Mouse (Mus musculus) gastrocnemius, adult 2 months (tissue): ENCODE data around the gene Plxna4. TPM values are rescaled to one million over a fixed set of nuclear protein-coding genes. Genes with fewer than 3 reads are reported as not detected.
A peak's percentile ranks its signal among the peaks of the same experiment; 100 is the strongest.

Experiments used
- DNase-seq: peaks from one replicate; pipeline ENCODE4 v3.0.0; 2022
- H3K27ac ChIP-seq: fragments of 200-600 bp; 2 replicates; pipeline ENCODE4 v1.8.1; 2022; ENCODE audit warnings: mild to moderate bottlenecking
- H3K4me3 ChIP-seq: fragments of 200-600 bp; 2 replicates; pipeline ENCODE4 v1.8.1; 2022; ENCODE audit warnings: mild to moderate bottlenecking, moderate library complexity
- CTCF ChIP-seq: fragments of 200-600 bp; IDR thresholded peaks from 2 replicates; pipeline ENCODE4 v1.8.1; 2022; ENCODE audit warnings: antibody characterized with exemption, mild to moderate bottlenecking, moderate library complexity
- intact Hi-C: fragments of 180-260 bp; cut with DNase I; formaldehyde crosslinking; loops from one replicate; pipeline ENCODE4 v1.15.1; 2025
- total RNA-seq, 2 experiments: library from RNA; stranded (reverse); gene quantifications; 2 replicates each; pipeline ENCODE4 v1.2.3; 2021

The Plxna4 gene
- total RNA-seq, 2 experiments from 2014 or later, result 1.4 to 4.6 TPM

DNA sequence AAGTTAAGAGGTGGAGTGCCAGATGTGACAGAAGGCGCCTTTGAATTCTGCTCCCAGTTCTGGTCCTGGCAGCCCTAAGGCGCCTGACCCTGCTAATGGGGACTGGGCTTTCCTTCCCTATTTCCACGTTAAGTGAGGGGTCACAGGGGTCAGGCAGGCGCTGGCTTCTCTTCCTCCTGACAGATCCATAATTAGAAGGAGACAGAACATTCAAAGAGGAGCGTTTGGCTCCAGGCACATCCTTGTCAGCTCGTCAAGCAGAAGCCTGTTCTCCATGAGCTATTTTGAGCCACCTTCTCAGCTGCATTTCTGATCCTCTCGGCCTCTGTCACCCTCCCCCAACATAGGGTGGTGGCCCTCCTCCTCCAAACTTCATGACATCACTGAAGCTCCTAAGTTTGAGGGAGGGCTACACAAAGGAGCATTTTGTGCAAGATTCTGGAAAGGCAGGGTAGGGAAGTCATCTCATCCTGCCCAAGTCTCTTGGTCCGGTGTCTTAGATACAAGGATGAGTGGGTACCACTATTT lies 249.5 kb downstream of the Plxna4 start:
- Histone ChIP-seq H3K4me3 (no peak overlapping the region), H3K27ac (no peak overlapping the region)
- TF ChIP-seq CTCF, result no peak
- intact Hi-C loops, result no loop called here
- no peak for DNase-seq

DNA sequence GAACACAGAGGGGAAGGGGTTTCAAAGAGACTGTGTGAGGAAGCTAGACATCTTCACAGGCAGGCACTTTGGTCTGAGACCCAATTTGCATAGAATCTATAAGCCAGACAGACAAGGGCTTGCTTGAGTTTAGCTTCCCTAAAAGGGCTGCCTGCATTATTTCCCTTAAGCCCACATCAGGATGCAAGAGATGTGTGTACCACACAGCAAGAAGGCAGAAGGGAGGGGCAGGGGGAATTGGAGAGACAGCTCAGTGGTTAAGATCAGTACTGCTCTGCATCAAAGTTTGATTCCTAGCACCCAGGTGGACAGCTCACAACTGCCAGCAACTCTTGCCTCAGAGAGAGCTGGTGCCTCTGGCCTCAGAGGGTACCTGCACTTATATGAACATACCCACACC lies 256.7 kb downstream of the Plxna4 start:
- intact Hi-C loops, result no loop called here
- Histone ChIP-seq H3K4me3 (no peak overlapping the region), H3K27ac (no peak overlapping the region)
- DNase-seq, result no peak
- no peak for TF ChIP-seq CTCF

DNA sequence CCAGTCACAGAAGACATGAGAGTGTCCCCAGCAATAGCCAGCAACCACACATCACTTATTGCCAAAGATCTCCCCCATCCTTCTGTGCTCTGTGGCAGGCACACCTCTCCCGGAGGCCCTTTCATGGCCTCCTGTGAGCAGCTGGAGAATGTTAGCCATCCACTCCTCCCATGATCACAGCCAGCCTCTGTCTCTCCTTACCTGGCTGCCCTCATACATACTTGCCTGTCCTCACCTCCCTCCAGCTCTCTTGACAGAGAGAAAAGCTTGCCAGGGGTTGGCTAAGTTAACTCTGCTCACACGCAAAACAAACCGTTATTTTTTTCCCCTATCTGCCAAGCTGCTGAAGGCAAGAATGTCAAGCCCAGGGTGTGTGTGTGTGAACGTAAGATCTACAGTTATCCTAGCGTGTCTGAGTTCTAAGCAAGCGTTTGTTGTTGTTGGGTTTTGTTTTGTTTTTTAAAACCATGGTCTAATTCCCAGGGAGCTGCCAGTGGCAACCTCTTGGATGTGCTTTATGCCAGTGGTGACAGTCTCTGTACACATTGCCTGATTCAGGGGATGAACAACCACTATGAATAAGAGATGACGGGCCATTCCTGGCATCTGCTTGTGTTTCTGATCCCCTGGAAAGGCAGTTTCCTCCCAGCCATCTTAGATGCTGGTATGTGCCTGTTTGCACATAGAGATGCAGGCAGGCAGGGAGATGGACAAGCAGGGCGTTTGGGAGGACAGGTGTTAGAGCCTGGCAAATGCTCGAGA lies 257.8 kb downstream of the Plxna4 start:
- Histone ChIP-seq H3K4me3 (no peak overlapping the region), H3K27ac (no peak overlapping the region)
- no peak for TF ChIP-seq CTCF
- no peak for DNase-seq
- intact Hi-C loops, result no loop called here

- Histone ChIP-seq H3K4me3 (no peak overlapping the region), H3K27ac (no peak overlapping the region)
- peak; percentile 78 for DNase-seq
- peak; percentile 99; the same call in 1 of the 2 replicates for TF ChIP-seq CTCF
- intact Hi-C loops, result loop anchor here (1.0 to 5.0 kb wide), 3 partner anchors 149 to 799 kb away; no protein-coding TSS in a partner anchor
Measured at GRCm38 (mm10) chr6:32328028-32328427, 260.0 kb downstream of the Plxna4 start.

DNA sequence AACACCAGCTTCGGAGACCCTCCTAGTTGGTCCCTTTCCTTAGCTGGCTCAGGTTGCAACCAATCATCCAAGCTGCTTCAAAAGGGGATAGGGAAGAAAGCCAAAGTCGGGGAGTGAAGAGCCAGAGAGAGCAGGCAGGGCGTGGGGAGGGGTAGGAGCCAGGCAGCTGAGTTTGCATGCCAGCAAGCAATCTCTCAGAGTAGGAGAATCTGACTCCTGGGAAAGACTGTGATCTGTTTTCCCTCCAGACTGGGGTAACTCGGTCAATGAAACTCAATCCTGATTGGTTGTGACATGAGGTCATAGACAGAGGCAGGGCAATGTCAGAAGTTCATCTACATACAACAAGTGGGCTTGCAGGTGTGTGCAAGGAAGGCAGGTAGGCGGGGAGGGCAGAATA lies 260.8 kb downstream of the Plxna4 start:
- TF ChIP-seq CTCF, result no peak
- no peak for DNase-seq
- Histone ChIP-seq H3K4me3 (no peak overlapping the region), H3K27ac (no peak overlapping the region)
- intact Hi-C loops, result loop anchor here (5.0 kb wide), 2 partner anchors 150 to 800 kb away; no protein-coding TSS in a partner anchor

GRCm38 (mm10) chr6:32326406-32326805 lies 261.6 kb downstream of the Plxna4 start:
- no peak for TF ChIP-seq CTCF
- intact Hi-C loops, result loop anchor here (5.0 kb wide), 2 partner anchors 151 to 801 kb away; no protein-coding TSS in a partner anchor
- DNase-seq, result no peak

DNA sequence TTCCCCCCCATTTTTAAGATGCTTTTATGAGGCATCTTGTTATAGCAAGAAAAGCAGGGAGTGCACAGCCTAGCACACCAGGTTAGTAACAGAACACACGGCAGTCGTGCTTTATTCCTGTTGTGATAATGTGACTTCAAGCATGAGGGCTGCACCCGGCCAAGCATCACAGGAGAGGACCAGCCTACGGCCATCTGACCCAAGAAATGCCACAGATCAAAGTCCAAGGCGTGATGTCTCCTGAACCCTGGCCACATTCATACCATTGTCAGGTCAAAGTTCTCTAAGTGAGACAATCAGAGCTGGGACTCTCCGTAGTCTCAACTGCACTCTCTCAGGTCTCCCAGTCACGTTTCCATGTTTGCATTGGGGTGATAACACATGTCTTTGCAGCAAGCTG lies 262.1 kb downstream of the Plxna4 start:
- TF ChIP-seq CTCF, result no peak
- H3K27ac ChIP-seq, result no peak overlapping the region
- no peak for DNase-seq
- intact Hi-C loops, result loop anchor here (5.0 kb wide), 2 partner anchors 151 to 801 kb away; no protein-coding TSS in a partner anchor
- no peak overlapping the region for H3K4me3 ChIP-seq

More at GRCm38 (mm10) chr6:32326406-32326805, 261.6 kb downstream of the Plxna4 start:
- Histone ChIP-seq H3K4me3 (no peak overlapping the region), H3K27ac (no peak overlapping the region)

- Histone ChIP-seq H3K4me3 (no peak overlapping the region), H3K27ac (no peak overlapping the region)
- no peak for TF ChIP-seq CTCF
- DNase-seq, result no peak
- intact Hi-C loops, result no loop called here
Measured at GRCm38 (mm10) chr6:32321187-32321586, 266.8 kb downstream of the Plxna4 start.

GRCm38 (mm10) chr6:32320254-32320653 lies 267.7 kb downstream of the Plxna4 start:
- Histone ChIP-seq H3K27ac (no peak overlapping the region), H3K4me3 (no peak overlapping the region)
- DNase-seq, result peak; percentile 33
- intact Hi-C loops, result no loop called here
- peak; percentile 58 for TF ChIP-seq CTCF

DNA sequence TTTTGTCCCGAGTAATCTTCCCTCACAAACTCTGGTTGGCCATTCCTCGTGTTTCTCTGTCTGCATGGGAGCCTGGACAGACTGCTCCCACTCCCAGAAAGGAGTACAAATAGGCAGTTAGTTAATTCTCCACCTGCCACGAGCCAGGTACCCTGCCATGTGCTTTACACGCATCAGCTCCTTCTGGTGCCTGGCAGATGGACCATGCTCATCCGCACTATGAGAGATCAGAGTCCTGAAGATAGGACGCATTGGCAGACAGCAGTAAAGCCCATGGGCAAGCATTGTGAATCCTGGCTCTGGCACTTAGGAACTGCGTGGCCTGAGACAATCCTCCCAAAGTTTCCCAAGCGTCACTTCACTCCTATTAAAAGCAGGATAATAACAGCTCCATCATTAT lies 270.5 kb downstream of the Plxna4 start:
- no peak overlapping the region for H3K27ac ChIP-seq
- no peak for DNase-seq
- intact Hi-C loops, result loop anchor here (5.0 kb wide), 1 partner anchor 380 kb away; no protein-coding TSS in a partner anchor

GRCm38 (mm10) chr6:32315011-32315450 lies 273.0 kb downstream of the Plxna4 start:
- Histone ChIP-seq H3K4me3 (no peak overlapping the region), H3K27ac (no peak overlapping the region)
- intact Hi-C loops, result loop anchor here (5.0 kb wide), 1 partner anchor 378 kb away; no protein-coding TSS in a partner anchor
- no peak for DNase-seq
- TF ChIP-seq CTCF, result no peak

More for the DNA sequence above, 270.5 kb downstream of the Plxna4 start:
- no peak overlapping the region for H3K4me3 ChIP-seq
- no peak for TF ChIP-seq CTCF

DNA sequence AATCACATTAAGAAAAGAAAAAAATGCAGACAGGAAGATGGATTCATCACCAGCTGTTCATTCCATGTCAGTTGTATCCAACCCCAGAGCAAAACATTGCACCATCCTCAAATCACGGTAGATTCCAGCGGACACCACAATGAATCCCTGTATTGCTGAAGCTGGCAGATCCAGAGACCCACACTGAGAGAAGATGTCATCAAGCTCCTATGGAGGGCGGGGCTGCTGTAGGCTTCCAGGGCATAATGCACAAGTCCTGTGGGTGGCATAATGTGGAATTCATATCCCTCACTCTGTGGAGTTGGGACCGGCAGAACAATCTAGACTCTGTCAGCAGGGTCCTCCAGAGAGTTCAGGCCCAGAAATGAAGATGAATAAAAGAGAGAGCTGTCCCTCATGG lies 278.8 kb downstream of the Plxna4 start:
- no peak overlapping the region for H3K4me3 ChIP-seq
- intact Hi-C loops, result no loop called here

GRCm38 (mm10) chr6:32300611-32301010 lies 287.4 kb downstream of the Plxna4 start:
- TF ChIP-seq CTCF, result no peak
- no peak for DNase-seq
- intact Hi-C loops, result no loop called here
- Histone ChIP-seq H3K4me3 (no peak overlapping the region), H3K27ac (no peak overlapping the region)

More for the DNA sequence above, 278.8 kb downstream of the Plxna4 start:
- no peak for DNase-seq
- H3K27ac ChIP-seq, result no peak overlapping the region
- no peak for TF ChIP-seq CTCF
